Mouse (Mus musculus): ENCODE measurements around the gene Dclre1c.

GRCm38 (mm10) chr2:3456590-3456989, 32.7 kb downstream of the Dclre1c start:
- no peak for TF ChIP-seq POLR2A (IDR thresholded peaks at IDR 0.05; ENCODE audit: borderline replicate concordance, extremely low read depth, low read depth, low read length)
- no peak for TF ChIP-seq CTCF (IDR thresholded peaks at IDR 0.05; ENCODE audit: insufficient read depth, low read length)
